Mouse (Mus musculus) adrenal gland, postnatal 14 days (tissue): ENCODE measurements at regions not wholly inside any gene's neighbourhood (a gene's known extent, or its start where the extent isn't known, plus 50 kb on each side); places are given as distances from the start of the nearest gene placed in this dataset.
"Not testable (repeated sequence)": the region's sequence is repeated elsewhere in the genome, so short reads cannot be mapped to it uniquely, and the experiment has no call there.

Experiments used
- DNase-seq: peaks from one replicate; pipeline ENCODE4 v3.0.0; 2021; ENCODE audit warnings: mixed read lengths

DNA sequence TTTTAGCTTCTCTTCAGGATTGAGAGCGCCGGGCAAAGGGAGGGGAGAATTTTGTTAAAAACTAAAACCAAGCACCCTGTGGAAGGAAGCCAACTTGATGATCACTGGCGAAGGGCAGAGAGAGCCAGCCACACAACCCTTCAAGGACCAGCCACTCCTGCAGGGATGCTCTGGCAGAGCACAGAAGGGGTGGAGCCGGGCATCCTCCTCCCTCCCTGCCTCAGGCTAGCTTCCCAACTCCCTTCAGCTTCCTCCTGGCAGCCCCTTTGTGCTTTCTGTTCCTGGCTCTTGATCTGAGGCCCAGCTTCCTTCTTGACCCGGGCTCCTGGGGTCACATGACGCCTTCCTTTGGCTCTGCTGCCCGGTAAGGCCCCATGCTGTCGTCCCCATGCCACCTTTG, 591.8 kb upstream of the Gm10131 start:
- DNase-seq: no peak

DNA sequence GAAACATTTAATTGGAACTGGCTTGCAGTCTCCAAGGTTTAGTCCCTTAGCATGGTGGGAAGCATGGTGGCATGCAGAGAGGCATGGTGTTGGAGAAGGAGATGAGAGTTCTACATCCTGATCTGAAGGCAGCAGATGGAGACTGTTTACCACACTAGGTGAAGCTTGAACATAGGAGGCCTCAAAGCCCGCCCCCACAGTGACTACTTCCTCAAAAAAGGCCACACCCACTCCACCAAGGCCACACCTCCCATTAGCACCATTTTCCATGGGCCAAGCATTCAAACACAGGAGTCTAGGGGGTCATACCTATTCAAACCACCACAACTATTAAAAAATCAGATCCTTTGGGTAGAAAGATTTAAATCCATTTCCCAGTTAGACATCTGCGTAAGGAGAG, 591.3 kb upstream of the Gm10131 start:
- no peak for DNase-seq

GRCm38 (mm10) chr8:34699015-34699414, 587.5 kb upstream of the Gm10131 start:
- DNase-seq: no peak

GRCm38 (mm10) chr8:34696365-34696764, 584.8 kb upstream of the Gm10131 start:
- DNase-seq: no peak

DNA sequence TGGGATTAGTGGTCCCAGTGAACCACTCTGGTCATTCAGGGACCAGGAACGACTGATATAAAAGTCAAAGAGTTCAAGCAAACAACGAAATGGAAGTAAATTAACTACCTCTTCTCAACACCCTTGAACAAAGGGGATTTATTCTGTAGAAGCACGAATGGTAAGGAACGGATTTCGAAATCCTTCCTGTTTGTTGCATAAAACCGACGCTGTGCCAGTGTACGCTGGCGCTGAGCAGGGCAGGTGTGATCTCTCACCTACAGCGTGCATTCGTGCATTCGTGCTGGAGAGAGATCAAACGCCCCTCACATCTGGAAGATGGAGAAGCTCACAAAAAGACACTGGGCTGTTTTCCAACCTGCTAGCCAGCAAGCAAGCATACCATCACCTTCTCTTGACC, 581.1 kb upstream of the Gm10131 start:
- no peak for DNase-seq

DNA sequence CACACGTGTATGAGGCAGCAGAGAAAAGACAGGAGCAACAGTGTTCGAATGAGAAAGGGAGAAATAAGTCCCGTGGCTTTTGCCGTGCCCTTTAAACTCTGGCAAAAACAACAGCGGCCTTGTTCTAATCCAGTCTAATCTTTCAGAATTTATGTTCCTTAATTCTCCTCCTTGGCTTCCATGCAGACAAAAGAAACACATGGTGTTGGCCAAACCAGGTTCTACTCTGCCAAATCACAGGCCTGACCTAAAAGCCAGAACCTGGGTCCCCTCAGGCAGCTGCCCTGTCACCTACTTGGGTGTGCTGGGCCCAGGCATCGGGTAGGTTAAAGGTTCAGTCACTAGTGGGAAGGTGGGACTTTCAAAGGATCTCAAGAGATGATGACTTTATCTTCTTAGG, 580.2 kb upstream of the Gm10131 start:
- peak; percentile 18 for DNase-seq

DNA sequence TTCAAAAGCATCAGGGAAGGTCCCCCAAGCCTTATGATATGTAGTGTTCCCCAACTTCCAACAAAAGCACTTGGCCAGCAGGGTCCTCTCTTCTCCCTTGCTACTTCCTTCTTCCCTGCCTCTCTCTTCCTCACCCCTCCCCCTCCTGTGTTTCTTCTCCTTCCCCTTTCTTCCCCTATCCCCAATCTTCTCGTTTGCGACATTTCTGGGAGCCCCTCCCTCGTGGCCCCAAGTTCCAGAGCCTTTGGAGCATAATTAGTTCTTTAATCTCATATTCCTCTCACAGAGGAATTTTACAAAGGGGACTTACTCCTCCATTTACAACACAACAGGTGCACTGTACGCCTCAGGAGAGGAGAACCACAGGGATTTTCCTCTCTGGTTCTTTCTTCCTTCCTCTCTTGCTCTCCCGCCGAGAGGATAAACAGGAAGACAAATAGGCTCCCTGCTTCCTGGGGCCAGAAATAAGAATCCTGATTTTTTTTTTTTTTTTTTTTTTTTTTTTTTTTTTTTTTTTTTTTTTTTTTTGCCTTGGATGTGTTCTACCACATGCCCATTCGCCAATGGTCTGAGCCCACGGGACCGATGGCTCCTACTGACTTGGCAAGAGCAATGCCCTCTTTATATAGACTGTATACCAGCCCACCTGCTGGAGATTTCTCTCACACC, 578.4 kb upstream of the Gm10131 start:
- DNase-seq: no peak

DNA sequence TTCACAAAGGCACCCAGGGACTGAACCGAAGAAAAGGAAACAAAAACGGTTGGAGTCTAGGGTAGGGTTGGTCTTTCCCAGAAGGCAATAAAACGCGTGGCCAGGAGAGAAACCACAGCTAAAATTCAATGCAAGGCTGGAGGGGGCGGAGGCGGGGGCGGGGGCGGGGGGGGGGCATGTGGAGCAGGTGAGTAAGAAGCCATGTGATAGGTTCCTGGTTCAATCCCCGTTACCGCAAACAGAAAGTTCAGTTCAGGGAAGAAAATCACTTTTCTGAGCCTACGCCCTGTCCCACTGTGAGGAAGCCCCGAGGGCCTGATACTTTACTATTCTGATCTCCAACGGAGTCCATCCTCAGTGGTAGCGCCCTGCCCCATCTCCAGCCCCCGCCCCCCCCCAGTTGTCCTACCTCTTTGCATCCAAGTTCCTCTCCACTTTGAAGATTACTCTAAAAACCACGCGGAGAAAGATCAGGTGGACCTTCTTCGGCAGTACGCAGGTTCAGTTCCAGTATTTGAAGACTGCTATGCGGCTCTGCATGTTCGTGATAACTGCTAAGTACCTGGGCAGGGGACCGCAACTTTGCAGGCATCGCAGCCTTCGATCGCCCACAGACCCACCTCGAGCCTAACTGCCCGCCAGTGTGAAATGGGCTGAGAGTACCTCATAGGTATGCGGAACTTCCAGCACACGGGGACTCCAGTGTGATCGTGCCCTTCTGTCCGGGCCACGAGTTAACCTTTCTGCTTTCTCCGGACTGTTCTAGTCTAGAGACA, 577.7 kb upstream of the Gm10131 start:
- DNase-seq: no peak

DNA sequence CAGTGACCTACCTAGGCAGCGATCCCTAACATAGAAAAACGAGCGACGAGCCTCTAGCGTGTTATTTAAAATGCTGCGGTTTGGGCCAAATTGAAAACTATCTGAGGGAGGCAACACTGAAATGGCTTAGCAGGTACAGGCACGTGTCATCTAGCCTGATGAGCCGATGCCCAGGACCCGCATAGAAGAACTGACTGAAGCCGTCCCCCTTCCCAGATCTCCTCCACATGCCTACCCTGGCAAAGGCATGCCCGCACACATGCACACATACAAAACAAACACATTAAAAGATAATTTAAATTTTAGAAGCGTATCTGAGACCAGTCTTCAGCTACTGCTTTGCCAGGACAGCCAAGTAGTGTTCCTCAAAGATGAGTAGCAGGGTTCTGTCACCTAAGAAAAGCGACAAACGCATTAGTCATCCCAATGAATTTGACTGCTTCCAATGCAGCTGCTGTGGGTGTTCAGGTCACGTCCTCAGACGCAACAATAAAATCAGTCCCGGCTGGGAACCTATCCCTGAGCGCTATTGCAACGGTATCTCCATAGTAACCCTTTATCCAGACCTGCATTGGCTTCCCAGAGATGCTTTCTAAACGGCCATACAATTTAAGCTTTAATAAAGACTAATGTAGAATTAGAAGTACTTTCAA, 577.0 kb upstream of the Gm10131 start:
- no peak for DNase-seq

DNA sequence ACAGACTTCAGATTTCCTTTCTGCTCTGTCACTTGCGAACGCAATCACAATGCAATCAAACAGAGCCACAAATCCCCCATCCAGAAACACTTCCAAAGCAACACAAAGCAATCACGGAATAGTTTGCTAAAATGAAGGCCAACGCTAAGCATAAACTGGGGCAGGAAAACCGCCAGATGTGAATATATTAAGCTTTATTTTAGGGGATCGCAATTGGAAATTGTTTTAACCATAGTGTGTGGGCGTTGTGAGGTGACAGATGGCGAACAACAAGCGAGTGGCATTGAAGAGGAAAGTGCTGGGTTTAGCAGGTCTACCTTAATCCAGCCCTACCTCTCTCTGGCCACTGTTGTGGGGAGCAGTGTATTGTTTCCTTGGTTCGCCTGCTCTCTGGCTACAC, 574.8 kb upstream of the Gm10131 start:
- DNase-seq: no peak

- DNase-seq: no peak
Measured at GRCm38 (mm10) chr8:34684683-34685082, 573.1 kb upstream of the Gm10131 start.

DNA sequence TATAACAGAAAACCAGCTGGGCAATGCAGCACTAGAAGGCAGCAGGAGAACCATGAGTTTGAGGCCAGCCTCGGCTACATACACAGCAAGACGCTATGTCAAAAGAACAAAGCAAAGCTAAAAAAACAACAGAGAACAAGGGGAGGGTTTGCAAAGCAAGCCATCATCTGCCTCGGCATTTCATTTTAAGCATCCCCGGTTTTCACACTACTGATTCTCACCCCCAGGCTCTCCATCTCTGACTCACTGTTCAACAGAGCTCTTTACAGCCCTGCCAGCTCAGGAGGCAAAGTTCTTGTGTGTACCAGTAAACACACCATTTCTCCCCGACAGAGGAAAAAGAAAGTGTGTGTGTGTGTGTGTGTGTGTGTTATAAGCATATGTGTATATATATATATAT, 571.6 kb upstream of the Gm10131 start:
- no peak for DNase-seq

- no peak for DNase-seq
Measured at GRCm38 (mm10) chr8:34682221-34682620, 570.7 kb upstream of the Gm10131 start.

DNA sequence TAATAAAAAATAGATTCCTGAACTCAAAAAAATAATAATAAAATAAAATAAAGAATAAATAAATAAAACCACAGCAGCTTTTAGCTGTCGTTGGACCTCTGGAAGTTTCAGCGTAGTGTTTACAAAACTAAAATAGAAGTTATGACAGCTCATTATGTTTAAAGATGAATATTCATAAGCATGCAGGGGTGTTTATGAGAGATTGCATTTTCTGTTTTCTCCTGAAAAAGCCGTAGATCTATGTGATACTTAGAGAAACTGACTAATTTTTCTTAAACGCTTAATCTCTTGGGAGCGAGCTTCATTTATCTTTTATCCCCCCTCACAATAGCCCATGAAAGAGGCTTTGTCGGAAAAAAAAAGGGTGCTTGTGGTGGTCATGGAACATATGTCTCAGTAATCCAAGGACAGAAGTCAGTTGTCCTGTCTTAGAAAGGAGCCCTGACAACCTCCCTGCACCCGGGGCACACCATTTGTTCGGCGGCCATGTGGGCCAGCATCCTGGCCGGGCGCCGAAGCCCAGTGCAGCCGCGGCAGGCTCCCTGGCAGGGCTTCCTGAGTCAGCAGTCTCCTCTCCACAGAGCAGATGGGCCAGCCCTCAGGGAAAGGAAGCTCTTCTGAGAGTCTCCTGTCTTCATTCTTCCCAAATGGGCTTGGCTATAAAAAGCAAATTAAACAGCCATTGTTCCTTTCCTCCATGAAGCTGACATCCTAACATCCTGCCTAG, 568.2 kb upstream of the Gm10131 start:
- DNase-seq: peak; percentile 60

- DNase-seq: no peak
Measured at GRCm38 (mm10) chr8:34678879-34679278, 567.3 kb upstream of the Gm10131 start.

GRCm38 (mm10) chr8:34671716-34672115, 560.2 kb upstream of the Gm10131 start:
- DNase-seq: no peak

DNA sequence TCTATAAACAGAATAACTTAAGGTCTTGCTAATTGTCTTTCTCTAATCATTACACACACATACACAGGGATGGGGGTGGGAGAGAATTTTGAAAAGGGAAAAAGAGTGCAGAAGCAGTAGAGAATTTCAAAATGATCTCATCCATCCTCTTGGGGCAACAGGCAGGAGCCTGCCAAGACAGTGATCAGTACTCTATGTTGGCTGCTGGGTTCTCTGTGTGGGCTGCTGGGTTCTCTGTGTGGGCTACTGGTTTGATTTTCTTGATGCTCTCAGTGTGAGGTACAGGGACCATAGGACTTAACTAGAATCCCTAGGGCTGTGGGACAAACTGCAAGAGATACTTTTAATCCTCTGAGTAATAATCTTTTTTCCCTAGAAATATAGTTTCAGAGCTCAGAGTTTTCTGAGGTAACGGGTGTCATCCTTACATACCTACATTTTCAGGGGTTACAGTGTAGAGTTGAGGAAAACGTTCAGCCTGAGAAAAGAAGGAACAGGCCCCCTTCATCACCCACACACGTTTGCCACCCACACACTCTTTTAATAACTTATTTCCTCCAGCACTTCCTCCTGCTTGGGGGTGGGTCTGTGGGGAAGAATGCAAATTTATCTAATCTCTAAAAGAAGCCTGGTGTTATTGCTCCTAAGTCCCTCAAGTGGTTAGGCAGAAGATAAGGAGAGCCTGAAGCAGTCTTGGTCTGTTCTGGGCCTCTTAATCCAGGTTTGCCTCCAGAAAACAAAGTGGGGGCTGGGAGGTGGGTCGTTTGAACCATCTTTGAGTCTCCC, 559.6 kb upstream of the Gm10131 start:
- DNase-seq: no peak

- no peak for DNase-seq
Measured at GRCm38 (mm10) chr8:34669146-34669545, 557.6 kb upstream of the Gm10131 start.

- DNase-seq: no peak
Measured at GRCm38 (mm10) chr8:34664429-34664828, 552.9 kb upstream of the Gm10131 start.

GRCm38 (mm10) chr8:34662532-34662931, 551.0 kb upstream of the Gm10131 start:
- DNase-seq: no peak

DNA sequence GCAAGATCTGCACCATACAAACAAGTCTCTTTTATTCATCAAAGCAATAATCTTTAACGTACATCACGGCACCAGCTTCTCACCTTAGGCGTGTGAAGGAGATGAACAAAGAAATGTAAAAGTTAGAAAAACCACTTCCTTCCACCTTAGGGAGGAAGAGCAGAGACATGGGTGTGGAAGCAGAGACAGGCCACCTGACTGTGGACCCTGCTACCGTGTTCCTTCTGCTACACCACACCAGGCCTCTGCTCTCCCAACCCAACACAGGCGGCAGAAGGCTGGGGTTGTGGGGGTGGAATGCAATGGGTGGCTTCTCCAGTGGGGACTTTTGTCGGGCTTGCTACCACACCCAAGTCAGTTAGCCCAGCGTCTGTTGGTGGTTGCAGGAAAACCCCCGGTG, 540.2 kb upstream of the Gm10131 start:
- DNase-seq: no peak

DNA sequence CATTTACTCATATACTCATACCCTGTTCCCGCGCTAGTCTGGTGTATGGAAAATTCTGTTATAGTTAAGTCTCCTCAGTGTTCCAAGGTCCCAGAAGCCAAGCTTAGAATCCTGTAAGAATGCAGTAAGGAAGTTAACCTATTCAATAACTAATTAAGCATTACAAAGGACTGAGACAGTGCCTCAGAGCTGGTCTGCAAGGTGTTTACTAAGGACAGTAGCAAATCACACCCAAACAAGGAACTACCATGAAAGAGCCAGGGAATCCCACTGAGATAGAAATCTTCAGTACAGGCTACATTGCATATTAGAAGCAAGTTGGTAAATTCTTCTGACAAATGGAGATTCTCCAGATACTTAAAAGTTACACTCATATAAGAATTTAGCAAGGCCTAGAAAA, 516.7 kb upstream of the Gm10131 start:
- DNase-seq: not testable (repeated sequence)
